Mouse (Mus musculus) limb, embryonic 14.5 days (tissue): ENCODE data around the gene Serpinb9. TPM values are rescaled to one million over a fixed set of nuclear protein-coding genes. Genes with fewer than 3 reads are reported as not detected.
A peak's percentile ranks its signal among the peaks of the same experiment; 100 is the strongest.

Source experiments
- ATAC-seq: fragments of 200-750 bp; cut with Nextera tagmentation; 2 replicates; pipeline ENCODE4 v1.8.0; 2017; ENCODE audit warnings: low read depth, moderate number of reproducible peaks, moderate TSS enrichment; ENCODE audit not compliant: low FRiP score
- DNase-seq: peaks from one replicate; pipeline ENCODE4 v3.0.0-alpha.2; 2015; ENCODE audit warnings: low spot score
- H3K27ac ChIP-seq: fragments of 300-500 bp; sonication (generic); replicated peaks from 2 replicates; pipeline ENCODE4 v1.5.1; 2014; ENCODE audit warnings: low read depth, mild to moderate bottlenecking, low read length, moderate library complexity, mixed read lengths
- H3K27me3 ChIP-seq: fragments of 300-500 bp; sonication (generic); 2 replicates; pipeline ENCODE4 v1.6.1; 2014; ENCODE audit warnings: low read length, mixed read lengths; ENCODE audit not compliant: control insufficient read depth, insufficient read depth
- H3K36me3 ChIP-seq: fragments of 300-500 bp; sonication (generic); 2 replicates; pipeline ENCODE4 v1.6.1; 2014; ENCODE audit warnings: mild to moderate bottlenecking, low read length, moderate library complexity, mixed read lengths; ENCODE audit not compliant: control insufficient read depth, insufficient read depth
- H3K4me1 ChIP-seq: fragments of 300-500 bp; sonication (generic); 2 replicates; pipeline ENCODE4 v1.6.1; 2014; ENCODE audit warnings: antibody characterized with exemption, low read length, mixed read lengths; ENCODE audit not compliant: control insufficient read depth, insufficient read depth
- H3K4me2 ChIP-seq: fragments of 300-500 bp; sonication (generic); replicated peaks from 2 replicates; pipeline ENCODE4 v1.6.1; 2014; ENCODE audit warnings: low read depth, mild to moderate bottlenecking, low read length, moderate library complexity; ENCODE audit not compliant: severe bottlenecking
- H3K4me3 ChIP-seq: fragments of 300-500 bp; sonication (generic); replicated peaks from 2 replicates; pipeline ENCODE4 v1.5.1; 2014; ENCODE audit warnings: low read length
- H3K9ac ChIP-seq: fragments of 300-500 bp; sonication (generic); 2 replicates; pipeline ENCODE4 v1.6.1; 2014; ENCODE audit warnings: mild to moderate bottlenecking, low read depth, low read length, moderate library complexity; ENCODE audit not compliant: severe bottlenecking
- H3K9me3 ChIP-seq: fragments of 300-500 bp; sonication (generic); 2 replicates; pipeline ENCODE4 v1.6.1; 2016; ENCODE audit warnings: low read length; ENCODE audit not compliant: control insufficient read depth
- POLR2A ChIP-seq: fragments of 200-500 bp; IDR thresholded peaks from 2 replicates; pipeline ENCODE4 v1.8.0; 2012; ENCODE audit warnings: inconsistent platforms, mild to moderate bottlenecking, moderate library complexity, borderline replicate concordance; ENCODE audit not compliant: insufficient read depth, insufficient read length; ENCODE audit errors: extremely low read depth
- WGBS: fragments of 180-500 bp; shearing (Covaris S2); extraction: QIAGEN DNeasy Blood & Tissue Kit; methylation state at CpG from one replicate; pipeline ENCODE4 v1.1.7; 2014; 5-methylcytosine and 5-hydroxymethylcytosine counted together
- polyA plus RNA-seq, 2 experiments: library from polyadenylated mRNA; depleted of rRNA in 1 of 2; stranded (reverse) in 1 of 2; unstranded in 1 of 2; fragments of >200 nt; fragmentation: Nextera tagmentation in 1 of 2; extraction: Ambion mirVana in 1 of 2; gene quantifications; 2 replicates each; pipeline versions ENCODE4 v1.2.1 to v1.2.3; 2012 to 2014

Serpinb9 gene
- polyA plus RNA-seq, 2 experiments, result 2.6 to 4.6 TPM

DNA sequence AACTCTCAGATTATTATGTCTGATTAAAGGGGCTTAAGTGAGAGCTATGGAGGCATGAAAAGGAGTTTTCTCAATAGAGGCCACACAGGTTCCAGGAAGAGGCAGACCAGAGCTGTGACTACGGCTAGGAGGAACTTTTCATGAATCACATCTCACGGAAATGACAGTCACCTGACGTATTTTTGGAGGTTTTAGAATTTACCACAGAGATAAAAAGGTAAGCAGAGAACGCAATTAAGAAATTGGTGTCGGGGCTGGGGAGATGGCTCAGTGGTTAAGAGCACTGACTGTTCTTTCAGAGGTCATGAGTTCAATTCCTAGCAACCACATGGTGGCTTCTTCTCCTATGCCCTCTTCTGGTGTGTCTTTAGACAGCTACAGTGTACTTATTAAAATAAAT lies 1.7 kb upstream of the Serpinb9 start:
- WGBS, result 94% methylated on average over 5 of the region's 5 CpGs
- H3K4me1 ChIP-seq, result no peaks in the 10 kb centered on the region
- ATAC-seq, result no peak
- H3K9ac ChIP-seq, result no peak overlapping the region
- DNase-seq, result no peak
- H3K27me3 ChIP-seq, result no peaks in the 10 kb centered on the region
- H3K4me3 ChIP-seq, result no peak overlapping the region
- H3K9me3 ChIP-seq, result no peaks in the 10 kb centered on the region
- TF ChIP-seq POLR2A, result no peak
- no peak overlapping the region for H3K4me2 ChIP-seq
- H3K36me3 ChIP-seq, result no peaks in the 10 kb centered on the region
- no peak overlapping the region for H3K27ac ChIP-seq

DNA sequence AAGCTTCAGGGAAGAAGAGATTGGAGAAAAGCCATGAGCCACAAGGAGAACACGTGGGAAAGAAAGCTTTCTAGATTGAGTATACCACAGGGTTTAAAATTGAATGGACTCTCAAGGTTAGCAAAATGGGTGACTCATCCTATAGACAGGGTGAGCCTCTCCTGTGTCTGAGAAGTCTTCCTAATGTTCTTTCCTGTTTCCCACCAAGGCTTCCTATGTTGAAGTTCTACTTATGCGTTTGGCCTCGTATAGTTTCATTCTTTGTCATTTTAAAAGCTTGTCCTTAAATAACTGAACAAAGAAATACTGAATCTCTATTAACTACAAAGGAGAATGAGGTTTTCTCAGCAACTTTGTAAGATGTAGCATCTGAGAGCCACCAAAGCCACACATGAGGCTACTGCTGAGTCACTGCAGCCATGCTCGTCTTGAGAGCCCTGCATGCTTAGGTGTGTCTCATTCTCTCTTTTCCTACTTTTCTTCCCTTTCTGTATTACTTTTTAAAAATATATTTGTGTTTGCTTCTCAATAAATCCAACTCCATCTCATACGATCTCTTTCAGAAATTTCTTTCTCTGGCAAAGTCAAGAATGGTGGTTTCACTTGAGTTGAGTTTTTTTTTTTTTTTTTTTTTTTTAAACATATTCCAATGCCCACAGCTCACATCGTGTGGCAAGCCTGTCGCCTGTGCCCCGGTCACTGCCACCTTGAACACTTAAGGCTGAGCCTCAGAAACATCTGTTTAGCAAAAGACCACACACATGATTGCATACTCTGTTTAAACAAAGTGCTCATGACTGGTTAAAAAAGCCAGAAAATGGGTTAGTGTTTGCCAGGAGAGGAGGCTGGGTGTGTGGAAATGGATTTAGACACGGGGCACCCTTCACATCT lies 718 bp downstream of the Serpinb9 start:
- Histone ChIP-seq H3K9me3 (no peaks in the 10 kb centered on the region), H3K9ac (peak overlapping the region; percentile 57), H3K27me3 (no peaks in the 10 kb centered on the region), H3K27ac (peak overlapping the region; percentile 68), H3K4me1 (no peaks in the 10 kb centered on the region), H3K4me3 (peak overlapping the region; percentile 30), H3K36me3 (no peaks in the 10 kb centered on the region), H3K4me2 (peak overlapping the region; percentile 47)
- no peak for TF ChIP-seq POLR2A
- ATAC-seq (0 out of 2 replicates have a peak, but pooled peaks have one; percentile 7), DNase-seq (no peak)
- WGBS, result 59% methylated on average over 9 of the region's 9 CpGs

DNA sequence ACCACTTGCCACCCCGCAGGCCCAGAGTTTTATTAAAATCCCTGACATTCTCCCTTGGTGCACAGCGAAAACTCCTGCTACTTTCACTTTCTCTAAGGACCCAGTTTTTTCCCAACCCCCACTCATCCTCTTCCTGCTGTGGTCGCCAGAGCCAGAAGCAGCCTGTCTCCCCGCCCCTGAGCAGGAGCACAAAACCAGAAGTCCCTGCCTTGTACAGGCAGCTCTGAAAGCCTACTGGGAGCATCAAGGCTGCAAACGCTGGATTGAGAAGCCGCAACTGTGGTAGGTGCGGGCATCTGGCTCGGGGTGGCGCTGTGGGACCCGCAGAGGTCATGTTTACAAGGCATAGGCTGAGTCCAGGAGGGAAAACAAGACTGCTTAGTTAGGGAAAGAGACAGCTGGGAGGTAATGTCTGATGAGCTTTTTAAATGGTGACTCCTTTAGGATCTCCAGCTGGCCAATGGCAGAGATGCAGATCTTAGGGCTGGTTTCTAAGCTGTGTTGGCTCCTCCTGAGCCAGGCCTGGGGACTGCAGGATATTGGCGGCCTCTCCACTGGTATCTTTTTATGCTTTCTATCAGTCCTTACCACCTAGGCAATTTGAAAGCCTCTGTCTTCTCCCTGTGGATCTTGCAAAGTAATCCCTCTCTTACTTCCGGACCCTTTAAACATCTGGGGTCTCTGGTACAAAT lies 1.5 kb downstream of the Serpinb9 start:
- no peaks in the 10 kb centered on the region for H3K27me3 ChIP-seq
- TF ChIP-seq POLR2A, result no peak
- peak overlapping the region; percentile 57 for H3K9ac ChIP-seq
- no peaks in the 10 kb centered on the region for H3K36me3 ChIP-seq
- DNase-seq, result peak; percentile 70
- H3K4me1 ChIP-seq, result no peaks in the 10 kb centered on the region
- peak overlapping the region; percentile 47 for H3K4me2 ChIP-seq
- peak; percentile 86 for ATAC-seq
- WGBS, result 13% methylated on average over 12 of the region's 12 CpGs
- no peaks in the 10 kb centered on the region for H3K9me3 ChIP-seq
- peak overlapping the region; percentile 30 for H3K4me3 ChIP-seq
- H3K27ac ChIP-seq, result peak overlapping the region; percentile 68

DNA sequence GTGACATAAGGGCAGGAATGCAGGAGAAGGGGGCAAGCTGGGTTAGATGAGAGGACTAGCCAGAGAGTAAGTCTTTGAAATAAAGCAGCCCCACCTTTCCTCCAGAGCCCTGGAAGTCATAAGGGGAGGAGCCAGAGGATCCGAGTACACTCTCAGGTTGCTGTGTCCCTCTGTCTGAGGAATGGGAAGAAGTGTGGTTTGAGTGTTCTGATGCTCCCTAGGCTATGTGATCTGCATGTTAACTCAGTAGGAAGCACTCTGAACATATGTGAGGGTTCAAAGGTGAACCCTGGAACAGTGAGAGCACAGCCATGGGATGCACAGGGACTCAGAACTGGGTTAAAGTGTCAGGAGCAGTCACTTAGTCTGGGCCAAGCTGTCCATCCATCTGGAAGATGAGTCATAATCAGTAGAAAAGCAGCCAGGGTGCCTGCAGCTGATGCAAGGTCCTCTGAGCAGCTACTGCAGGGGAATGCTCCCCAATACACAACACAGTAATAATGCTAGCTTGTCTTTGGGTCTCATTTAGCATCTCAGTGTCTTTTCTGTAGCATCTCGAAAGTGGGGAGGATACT lies 2.5 kb downstream of the Serpinb9 start:
- Histone ChIP-seq H3K4me1 (no peaks in the 10 kb centered on the region), H3K4me3 (no peak overlapping the region), H3K27ac (no peak overlapping the region), H3K9ac (no peak overlapping the region), H3K27me3 (no peaks in the 10 kb centered on the region), H3K9me3 (no peaks in the 10 kb centered on the region), H3K36me3 (no peaks in the 10 kb centered on the region), H3K4me2 (no peak overlapping the region)
- ATAC-seq (no peak), DNase-seq (no peak)
- TF ChIP-seq POLR2A, result no peak
- WGBS, result 54% methylated on average over 2 of the region's 2 CpGs

DNA sequence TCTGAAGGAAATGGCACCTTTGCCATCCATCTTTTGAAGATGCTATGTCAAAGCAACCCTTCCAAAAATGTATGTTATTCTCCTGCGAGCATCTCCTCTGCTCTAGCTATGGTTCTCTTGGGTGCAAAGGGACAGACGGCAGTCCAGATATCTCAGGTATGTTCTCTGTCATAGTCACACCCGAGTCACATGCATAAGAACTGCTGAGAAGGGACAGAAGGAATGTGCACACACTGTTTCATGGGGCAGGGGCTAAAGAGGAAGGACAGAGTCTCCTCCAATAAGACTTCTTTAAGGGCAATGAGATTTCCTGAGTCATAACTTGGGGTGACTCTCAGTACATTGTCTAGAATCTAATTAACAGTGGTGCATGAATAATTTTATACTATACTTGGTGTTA lies 3.5 kb downstream of the Serpinb9 start:
- WGBS, result 82% methylated on average over 3 of the region's 3 CpGs
- no peak overlapping the region for H3K9ac ChIP-seq

More for the DNA sequence above, 3.5 kb downstream of the Serpinb9 start:
- Histone ChIP-seq H3K4me3 (no peak overlapping the region), H3K9me3 (no peaks in the 10 kb centered on the region), H3K27ac (no peak overlapping the region), H3K4me2 (no peak overlapping the region), H3K36me3 (no peaks in the 10 kb centered on the region), H3K4me1 (no peaks in the 10 kb centered on the region), H3K27me3 (no peaks in the 10 kb centered on the region)
- no peak for TF ChIP-seq POLR2A
- no peak for ATAC-seq
- DNase-seq, result no peak
